Mouse (Mus musculus): ENCODE measurements around the gene Pgs1.
A peak's percentile ranks its signal among the peaks of the same experiment; 100 is the strongest.

Pgs1 gene

DNA sequence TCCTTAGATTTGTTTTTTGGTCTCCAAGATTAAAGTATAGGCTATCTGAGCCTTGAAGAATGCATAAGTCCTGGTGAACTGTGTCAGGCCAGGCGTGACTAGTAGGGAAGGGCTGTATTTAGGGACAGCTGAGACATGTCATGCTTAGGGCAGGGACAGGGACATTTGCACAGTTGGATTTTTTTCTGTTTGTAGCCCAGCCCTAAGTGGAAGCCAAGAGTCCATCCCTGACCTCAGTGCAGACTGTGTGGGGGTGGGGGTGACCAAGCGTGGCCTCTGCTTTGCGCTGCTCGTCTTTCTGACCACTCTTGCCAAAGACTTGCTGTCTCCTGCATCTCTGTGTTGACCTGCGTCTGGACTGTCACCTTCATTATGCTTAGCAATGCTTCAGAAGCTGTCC is 18.1 kb downstream of the Pgs1 start:
- no peak for DNase-seq

GRCm38 (mm10) chr11:118007460-118008143 is 21.5 kb downstream of the Pgs1 start:
- DNase-seq, result peak; percentile 32

GRCm38 (mm10) chr11:118008144-118008805 is 22.2 kb downstream of the Pgs1 start:
- no peak for DNase-seq

DNA sequence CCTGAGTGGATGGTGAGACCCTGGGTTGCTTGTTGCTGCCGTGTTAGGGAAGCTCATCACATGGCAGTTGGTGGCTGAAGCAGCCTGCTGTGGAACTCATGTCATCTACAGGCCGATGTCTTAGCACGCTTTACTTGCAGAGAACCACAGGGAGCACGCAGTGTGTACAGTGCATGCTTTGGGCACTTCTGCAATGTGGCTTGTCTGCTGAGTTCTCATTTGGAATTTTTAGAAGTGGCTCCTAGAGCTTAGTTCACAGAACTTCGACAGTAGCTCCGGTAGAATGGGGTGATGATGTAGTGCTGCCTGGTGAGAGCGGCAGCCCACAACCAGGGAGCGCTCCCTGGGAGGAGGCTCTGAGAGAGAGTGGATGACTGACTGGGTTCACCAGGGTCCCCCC is 22.8 kb downstream of the Pgs1 start:
- no peak for DNase-seq

- no peak for DNase-seq
Measured at GRCm38 (mm10) chr11:118009865-118010571, 23.9 kb downstream of the Pgs1 start.

DNA sequence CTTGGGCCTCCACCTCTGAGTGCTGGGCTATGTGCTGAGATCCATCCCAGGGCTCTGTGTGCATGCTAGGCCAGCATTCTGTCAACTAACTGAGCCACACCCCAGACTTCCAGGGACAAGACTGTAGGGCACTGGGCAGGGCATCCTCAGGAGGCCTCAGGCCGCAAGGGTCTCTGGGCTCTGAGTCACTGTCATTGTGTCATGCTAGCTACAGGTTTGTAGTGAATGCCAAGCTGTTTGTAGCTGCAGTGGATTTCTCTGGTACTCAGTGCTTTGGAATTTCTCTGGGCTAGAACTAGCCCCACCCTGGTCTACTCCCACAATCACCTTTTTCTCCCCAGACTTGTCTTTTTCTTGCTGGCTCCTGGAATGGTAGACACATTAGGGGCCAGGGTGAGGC is 26.5 kb downstream of the Pgs1 start:
- DNase-seq, result no peak

DNA sequence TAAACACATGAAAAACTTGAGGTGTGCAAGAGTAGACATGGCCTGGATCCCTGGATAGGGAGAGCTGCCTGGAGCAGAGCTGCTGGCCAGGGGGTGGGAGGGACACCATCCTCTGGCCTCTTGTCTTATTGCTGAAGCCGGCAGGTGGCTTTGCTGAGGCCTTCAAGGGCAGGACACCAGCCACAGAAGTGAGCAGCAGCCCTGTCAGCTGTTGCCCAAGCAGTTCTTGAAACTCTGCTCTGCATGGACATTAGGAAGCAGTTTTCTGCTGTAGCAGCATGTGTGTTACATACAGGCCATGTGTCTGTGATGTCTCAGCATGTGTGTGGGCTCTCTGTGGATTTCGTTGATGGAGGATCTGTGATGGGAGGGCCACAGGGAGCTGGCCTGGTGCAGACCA is 27.2 kb downstream of the Pgs1 start:
- no peak for DNase-seq

GRCm38 (mm10) chr11:118014391-118014995 is 28.4 kb downstream of the Pgs1 start:
- DNase-seq, result no peak

- DNase-seq, result no peak
Measured at GRCm38 (mm10) chr11:118015381-118016145, 29.5 kb downstream of the Pgs1 start.

DNA sequence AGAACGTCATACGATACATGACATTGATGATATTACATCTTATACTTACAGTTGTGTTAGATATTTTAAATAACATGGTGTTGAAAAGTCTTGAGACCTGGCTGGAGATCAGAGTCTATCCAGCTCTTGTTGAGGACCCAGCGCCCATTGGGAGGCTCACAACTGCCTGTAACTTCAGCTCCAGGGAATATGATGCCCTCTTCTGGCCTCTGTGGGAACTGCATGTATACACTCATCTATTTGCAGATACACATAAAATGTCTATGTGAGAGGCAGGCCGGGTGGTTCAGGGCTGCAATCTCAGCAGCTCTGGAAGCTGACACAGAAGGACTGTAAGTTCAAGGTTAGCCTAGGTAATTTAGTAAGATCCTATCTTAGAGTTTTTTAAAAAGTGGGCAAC is 32.2 kb downstream of the Pgs1 start:
- DNase-seq, result peak; percentile 29

DNA sequence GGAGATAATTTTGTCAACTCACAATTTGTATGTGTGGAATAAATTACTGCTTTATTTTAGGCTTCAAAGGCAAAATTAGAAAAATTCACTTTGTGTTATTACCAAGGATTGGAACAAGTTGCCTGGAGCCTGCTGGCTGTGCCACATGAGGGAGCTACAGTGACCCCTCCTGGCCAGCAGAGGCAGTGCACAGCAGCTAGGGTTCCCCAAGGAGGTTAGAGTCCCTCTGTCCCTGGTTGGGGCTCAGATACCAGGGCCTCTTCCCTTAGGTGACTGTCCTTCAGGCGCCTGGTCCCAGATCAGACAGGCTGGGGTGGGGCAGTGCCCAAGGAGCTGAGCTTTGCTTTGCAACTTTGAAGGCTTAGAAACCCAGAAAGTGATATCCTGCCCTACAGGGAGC is 35.7 kb downstream of the Pgs1 start:
- DNase-seq, result peak; percentile 87

DNA sequence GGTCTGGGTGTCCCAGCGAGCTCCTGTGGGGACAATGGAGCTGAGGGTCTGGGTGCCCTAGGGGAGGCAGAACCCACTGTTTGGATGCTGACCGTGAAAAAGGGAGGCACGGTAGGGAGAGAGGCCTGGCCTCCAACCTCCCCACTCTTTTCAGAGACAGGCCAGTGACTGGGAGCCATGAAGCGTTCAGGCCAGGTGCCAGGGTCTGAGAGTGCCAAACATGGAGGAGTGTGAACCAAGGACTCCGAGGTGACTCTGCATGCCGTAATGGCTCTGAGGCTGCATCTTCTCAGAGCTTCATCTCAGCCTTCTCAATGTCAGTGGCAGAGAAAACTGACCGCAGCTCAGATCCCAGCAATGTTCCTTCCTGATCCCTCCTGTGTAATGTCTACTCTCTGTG is 37.4 kb downstream of the Pgs1 start:
- DNase-seq, result no peak

DNA sequence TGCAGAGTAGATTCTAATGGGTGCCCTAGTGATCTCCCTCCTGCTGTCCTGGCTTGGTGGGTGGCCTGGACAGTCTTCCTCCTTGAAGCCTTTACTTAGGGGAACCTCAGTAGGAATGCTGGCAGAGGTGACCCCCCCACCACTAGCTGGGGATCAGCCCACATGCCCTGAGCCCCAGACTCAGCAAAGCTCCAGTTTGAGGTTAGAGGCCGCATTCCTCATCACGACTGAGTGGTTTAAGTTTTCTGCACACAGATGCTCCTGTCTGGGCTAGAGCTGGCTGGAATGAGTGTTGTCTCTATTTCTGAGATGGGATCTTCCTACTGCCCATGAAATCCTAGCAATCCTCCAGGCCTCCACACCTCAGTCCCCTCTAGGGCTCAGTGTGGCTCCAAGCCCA is 38.0 kb downstream of the Pgs1 start:
- no peak for DNase-seq

DNA sequence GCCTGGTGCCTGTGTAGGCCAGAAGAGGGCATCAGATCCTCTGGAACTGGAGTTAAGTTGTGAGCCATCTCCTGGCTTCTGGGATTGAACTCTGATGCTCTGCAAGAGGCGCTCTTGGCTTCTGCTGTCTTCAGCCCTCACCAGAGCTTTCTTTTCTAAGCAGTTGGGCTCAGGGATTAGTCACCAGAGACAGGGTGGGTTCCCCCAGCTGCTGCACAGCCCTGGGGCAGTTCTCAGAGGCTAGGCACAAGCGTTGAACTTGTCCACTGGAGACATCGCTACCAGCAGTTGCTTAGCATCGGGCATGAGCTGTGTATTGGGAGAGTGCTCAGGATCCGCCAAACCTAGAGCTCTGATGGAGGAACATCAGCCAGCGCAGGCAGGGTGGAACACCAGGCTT is 43.1 kb downstream of the Pgs1 start:
- no peak for DNase-seq

GRCm38 (mm10) chr11:118031134-118031533 is 45.0 kb downstream of the Pgs1 start:
- no peak for DNase-seq

DNA sequence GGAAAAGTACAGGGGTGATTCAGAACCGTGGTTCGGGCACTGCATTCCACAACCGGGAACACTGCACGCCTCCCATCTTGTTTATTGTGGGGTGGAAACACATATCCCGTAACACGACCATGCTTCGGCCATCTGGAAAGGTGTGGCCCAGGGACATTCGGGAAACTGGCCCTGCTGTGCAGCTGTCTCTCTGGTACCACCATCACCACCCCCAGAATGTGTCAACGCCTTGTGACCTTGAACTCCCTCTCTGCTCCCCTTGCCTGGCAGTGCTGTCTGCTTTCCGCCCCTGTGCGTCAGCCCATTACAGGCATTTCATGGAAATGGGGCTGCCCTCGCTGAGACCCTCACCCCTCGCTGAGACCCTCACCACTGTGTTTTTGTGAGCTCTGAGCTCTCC is 48.3 kb downstream of the Pgs1 start:
- DNase-seq, result no peak

GRCm38 (mm10) chr11:118035068-118035467 is 49.0 kb downstream of the Pgs1 start:
- DNase-seq, result no peak

DNA sequence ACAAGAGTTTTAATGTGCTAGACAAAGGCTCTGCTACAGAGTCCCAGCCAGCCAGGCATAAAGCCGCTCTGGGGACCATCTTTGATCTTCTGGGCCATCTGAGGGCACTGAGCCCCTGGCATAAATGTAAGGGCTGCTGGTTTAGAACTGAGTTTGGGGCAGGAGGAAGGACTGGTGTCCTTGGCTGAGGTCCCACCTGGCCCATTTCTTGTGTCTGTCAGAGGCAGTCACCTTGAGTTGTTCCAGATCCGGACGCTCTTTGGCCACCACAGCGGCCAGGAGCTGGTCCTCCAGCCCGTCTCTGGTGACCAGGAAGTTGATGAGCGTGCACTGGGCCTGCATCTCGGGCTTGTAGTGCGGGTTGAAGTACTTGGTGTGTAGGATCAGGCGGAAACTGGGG is 56.7 kb downstream of the Pgs1 start:
- no peak for DNase-seq

GRCm38 (mm10) chr11:118043293-118043907 is 57.3 kb downstream of the Pgs1 start:
- DNase-seq, result peak; percentile 42

- no peak for DNase-seq
Measured at GRCm38 (mm10) chr11:118049641-118050040, 63.5 kb downstream of the Pgs1 start.

GRCm38 (mm10) chr11:118050174-118050573 is 64.1 kb downstream of the Pgs1 start:
- no peak for DNase-seq

GRCm38 (mm10) chr11:118058367-118058766 is 72.3 kb downstream of the Pgs1 start:
- DNase-seq, result no peak

DNA sequence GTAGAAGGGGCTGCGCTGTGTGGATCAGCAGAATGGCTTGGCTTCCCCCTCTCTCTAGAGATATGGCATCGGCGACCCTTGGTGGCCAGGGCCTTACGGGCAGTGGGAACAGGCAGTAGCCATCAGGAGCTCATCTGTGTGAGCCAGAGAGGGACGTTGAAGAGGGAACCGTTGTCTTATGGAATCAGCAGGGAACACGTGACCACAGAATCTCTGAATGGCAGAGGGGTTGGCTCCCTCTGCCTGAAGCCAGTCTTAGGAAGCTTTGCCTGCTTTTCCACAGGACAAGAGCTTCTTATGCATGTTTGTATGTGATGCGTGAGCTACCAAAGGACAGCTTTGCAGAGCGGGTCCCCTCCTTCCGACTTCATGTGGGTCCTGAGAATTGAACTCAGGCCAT is 72.8 kb downstream of the Pgs1 start:
- DNase-seq, result no peak

Data from lung, postnatal 14 days (tissue).